31 mouse cellular contexts compared by ENCODE assay signal in genomic region chr5:109547112-109547511, GRCm38 (mm10).
"Had no signal": no experiment of that assay in that cellular context is flagged by ENCODE, and none has a peak within 500 bp of the region (broad histone marks: within the 10 kb centered on the region; RNA-seq: fewer than 3 reads in every experiment).

No protein-coding gene starts in this region.

- H3K4me3 ChIP-seq: limb, embryonic 10.5 days; limb, embryonic 12.5 days; limb, embryonic 13.5 days; limb, embryonic 15.5 days; liver, embryonic 12.5 days; liver, embryonic 13.5 days; liver, embryonic 15.5 days; lung, embryonic 15.5 days; megakaryocyte, embryonic 14.5 days; midbrain, embryonic 10.5 days; midbrain, embryonic 12.5 days; midbrain, embryonic 13.5 days; midbrain, embryonic 15.5 days; myocyte; neural tube, embryonic 12.5 days had no signal

- DNase-seq: left cerebral cortex, postnatal 4 days; liver; liver, embryonic 13.5 days; liver, postnatal 0 days; lung, adult 18-20 months; lung, adult 2 months; lung, embryonic 14.5 days; lung, postnatal 10 days; lung, postnatal 14 days; lung, postnatal 36 days; lung, postnatal 4 days; midbrain, embryonic 14.5 days had no signal

- ATAC-seq: liver, embryonic 12.5 days; liver, postnatal 0 days; lung, postnatal 0 days; midbrain, embryonic 13.5 days; midbrain, embryonic 15.5 days; midbrain, embryonic 16.5 days had no signal

- H3K36me3 ChIP-seq: limb, embryonic 15.5 days; liver, embryonic 15.5 days; lung, embryonic 15.5 days; midbrain, embryonic 10.5 days; midbrain, embryonic 13.5 days; midbrain, embryonic 15.5 days had no signal

- H3K9me3 ChIP-seq: limb, embryonic 15.5 days had no signal

- H3K4me2 ChIP-seq: limb, embryonic 12.5 days; limb, embryonic 13.5 days; limb, embryonic 15.5 days; liver, embryonic 11.5 days; liver, embryonic 12.5 days; liver, embryonic 13.5 days; liver, embryonic 15.5 days; lung, embryonic 14.5 days; lung, embryonic 15.5 days; midbrain, embryonic 12.5 days; midbrain, embryonic 13.5 days; midbrain, embryonic 15.5 days; neural tube, embryonic 12.5 days had no signal

- H3K4me1 ChIP-seq: limb, embryonic 10.5 days; limb, embryonic 12.5 days; limb, embryonic 13.5 days; limb, embryonic 15.5 days; liver, embryonic 12.5 days; liver, embryonic 13.5 days; liver, embryonic 15.5 days; lung, embryonic 15.5 days; midbrain, embryonic 10.5 days; midbrain, embryonic 12.5 days; midbrain, embryonic 13.5 days; midbrain, embryonic 15.5 days; neural tube, embryonic 12.5 days had no signal

- H3K27ac ChIP-seq: limb, embryonic 10.5 days; limb, embryonic 12.5 days; limb, embryonic 13.5 days; limb, embryonic 15.5 days; liver, embryonic 12.5 days; liver, embryonic 13.5 days; liver, embryonic 14.5 days; liver, embryonic 15.5 days; lung, embryonic 15.5 days; macrophage; midbrain, embryonic 10.5 days; midbrain, embryonic 12.5 days; midbrain, embryonic 13.5 days; midbrain, embryonic 15.5 days; neural tube, embryonic 12.5 days had no signal

- H3K27me3 ChIP-seq: limb, embryonic 12.5 days; limb, embryonic 13.5 days; limb, embryonic 15.5 days; liver, embryonic 12.5 days; liver, embryonic 13.5 days; liver, embryonic 15.5 days; lung, embryonic 15.5 days; megakaryocyte, embryonic 14.5 days; midbrain, embryonic 12.5 days; midbrain, embryonic 13.5 days; midbrain, embryonic 15.5 days; neural tube, embryonic 12.5 days had no signal

- H3K9ac ChIP-seq: limb, embryonic 12.5 days; limb, embryonic 13.5 days; limb, embryonic 15.5 days; liver, embryonic 12.5 days; liver, embryonic 13.5 days; liver, embryonic 14.5 days; liver, embryonic 15.5 days; liver, postnatal 0 days; lung, embryonic 14.5 days; lung, embryonic 15.5 days; midbrain, embryonic 12.5 days; midbrain, embryonic 13.5 days; midbrain, embryonic 15.5 days; neural tube, embryonic 12.5 days had no signal
